Mouse (Mus musculus): ENCODE data around the gene Oxt. TPM values are rescaled to one million over a fixed set of nuclear protein-coding genes. Genes with fewer than 3 reads are reported as not detected.
"Not testable (repeated sequence)": the region's sequence is repeated elsewhere in the genome, so short reads cannot be mapped to it uniquely, and the experiment has no call there.

The Oxt gene
- polyA plus RNA-seq, 1 experiment from 2014 or later: not detected

DNA sequence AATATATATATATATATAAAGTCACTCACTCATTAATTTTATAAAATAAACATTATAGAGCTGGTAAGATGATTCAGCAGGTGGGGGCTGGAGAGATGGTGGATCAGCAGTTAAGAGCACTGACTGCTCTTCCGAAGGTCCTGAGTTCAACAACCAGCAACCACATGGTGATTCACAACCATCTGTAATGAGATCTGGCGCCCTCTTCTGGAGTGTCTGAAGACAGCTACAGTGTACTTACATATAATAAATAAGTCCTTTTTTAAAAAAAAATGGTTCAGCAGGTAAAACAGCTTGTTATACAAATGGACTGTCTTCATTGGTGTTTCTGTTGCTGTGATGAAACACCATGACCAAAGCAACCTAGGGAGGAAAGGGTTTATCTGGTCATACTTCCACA lies 18.0 kb upstream of the Oxt start:
- peaks cover 47% of the 10 kb centered on the region for H3K36me3 ChIP-seq
- no peak overlapping the region for H3K27ac ChIP-seq
- H3K27me3 ChIP-seq: no peaks in the 10 kb centered on the region
- peaks cover 5% of the 10 kb centered on the region for H3K4me1 ChIP-seq
- no peak overlapping the region for H3K4me2 ChIP-seq (replicated peaks)
- H3K4me3 ChIP-seq: no peak overlapping the region
- no peak for ATAC-seq (ENCODE audit: low FRiP score)
- no peaks in the 10 kb centered on the region for H3K9me3 ChIP-seq (replicated peaks)
- H3K9ac ChIP-seq: no peak overlapping the region
- WGBS: 67% methylated on average over 2 of the region's 2 CpGs

DNA sequence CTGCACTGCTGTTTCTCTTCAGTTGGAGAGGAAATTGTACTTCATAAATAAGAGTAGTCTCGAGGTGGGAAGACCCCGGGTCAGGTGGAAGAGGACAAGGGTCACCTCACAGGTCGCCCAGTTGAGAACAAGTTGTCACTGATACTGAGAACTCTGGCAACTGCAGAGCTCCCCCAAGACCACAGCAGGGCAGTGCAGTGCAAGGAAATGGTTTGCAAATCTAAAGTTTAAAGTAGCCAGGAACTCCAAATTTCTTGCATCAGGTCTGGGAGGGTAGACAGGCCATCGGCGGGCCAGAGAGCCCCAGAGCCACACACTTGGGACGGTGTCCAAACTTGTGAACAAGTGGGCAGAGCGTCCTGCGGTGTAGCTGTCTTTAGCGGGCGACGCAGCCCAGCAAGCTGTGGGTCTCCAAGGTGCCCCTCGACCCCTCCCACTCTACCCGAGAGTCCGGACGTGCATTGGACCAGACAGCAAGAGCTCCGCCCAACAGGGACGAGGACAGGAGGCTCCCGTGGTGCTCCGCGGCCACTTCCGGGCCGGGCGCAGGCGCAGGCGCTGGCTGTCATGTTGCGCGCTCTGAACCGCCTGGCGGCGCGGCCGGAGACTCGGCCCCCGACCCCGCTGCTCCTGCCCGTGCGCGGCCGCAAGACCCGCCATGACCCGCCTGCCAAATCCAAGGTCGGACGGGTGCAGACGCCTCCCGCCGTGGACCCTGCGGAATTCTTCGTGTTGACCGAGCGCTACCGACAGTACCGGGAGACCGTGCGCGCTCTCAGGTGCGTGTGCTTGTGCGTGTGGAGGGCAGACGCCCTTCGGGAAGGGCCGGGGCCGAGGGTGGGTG lies 12.5 kb upstream of the Oxt start, which contains the start of gene Mrps26:
Gene Mrps26, plus strand, starts transcription at position 531 of the 844 bp plus-strand sequence.
- no peaks in the 10 kb centered on the region for H3K9me3 ChIP-seq (replicated peaks)
- H3K4me1 ChIP-seq: peaks cover 18% of the 10 kb centered on the region
- H3K36me3 ChIP-seq: peaks cover 19% of the 10 kb centered on the region
- peak within 1 kb of the TSS; percentile 89 for H3K4me3 ChIP-seq
- WGBS: under 1% methylated on average over 60 of the region's 61 CpGs
- peak within 1 kb of the TSS; percentile 96 for H3K4me2 ChIP-seq (replicated peaks)
- H3K9ac ChIP-seq: peak within 1 kb of the TSS; percentile 94
- peak within 1 kb of the TSS; percentile 68 for H3K27ac ChIP-seq
- ATAC-seq (ENCODE audit: low FRiP score): peak; percentile 98
- H3K27me3 ChIP-seq: no peaks in the 10 kb centered on the region

DNA sequence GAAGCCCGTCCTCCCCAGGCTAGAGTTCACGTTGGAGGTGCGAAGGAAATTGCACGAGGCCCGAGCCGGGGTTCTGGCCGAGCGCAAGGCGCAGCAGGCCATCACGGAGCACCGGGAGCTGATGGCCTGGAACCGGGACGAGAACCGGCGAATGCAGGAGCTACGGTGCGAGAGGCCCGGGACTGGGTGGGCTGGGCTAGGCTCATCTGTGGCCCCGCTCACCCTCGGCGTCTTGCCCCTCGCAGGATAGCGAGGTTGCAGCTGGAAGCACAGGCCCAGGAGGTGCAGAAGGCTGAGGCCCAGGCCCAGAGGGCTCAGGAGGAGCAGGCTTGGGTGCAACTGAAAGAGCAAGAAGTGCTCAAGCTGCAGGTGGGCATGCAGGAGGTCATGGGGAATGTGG lies 11.9 kb upstream of the Oxt start:
- peaks cover 19% of the 10 kb centered on the region for H3K36me3 ChIP-seq
- peaks cover 18% of the 10 kb centered on the region for H3K4me1 ChIP-seq
- H3K27me3 ChIP-seq: no peaks in the 10 kb centered on the region
- H3K4me2 ChIP-seq (replicated peaks): peak overlapping the region; percentile 96
- H3K9me3 ChIP-seq (replicated peaks): no peaks in the 10 kb centered on the region
- no peak overlapping the region for H3K27ac ChIP-seq
- peak; percentile 11 for ATAC-seq (ENCODE audit: low FRiP score)
- peak overlapping the region; percentile 94 for H3K9ac ChIP-seq
- under 1% methylated on average over 23 of the region's 23 CpGs for WGBS
- H3K4me3 ChIP-seq: peak overlapping the region; percentile 89

DNA sequence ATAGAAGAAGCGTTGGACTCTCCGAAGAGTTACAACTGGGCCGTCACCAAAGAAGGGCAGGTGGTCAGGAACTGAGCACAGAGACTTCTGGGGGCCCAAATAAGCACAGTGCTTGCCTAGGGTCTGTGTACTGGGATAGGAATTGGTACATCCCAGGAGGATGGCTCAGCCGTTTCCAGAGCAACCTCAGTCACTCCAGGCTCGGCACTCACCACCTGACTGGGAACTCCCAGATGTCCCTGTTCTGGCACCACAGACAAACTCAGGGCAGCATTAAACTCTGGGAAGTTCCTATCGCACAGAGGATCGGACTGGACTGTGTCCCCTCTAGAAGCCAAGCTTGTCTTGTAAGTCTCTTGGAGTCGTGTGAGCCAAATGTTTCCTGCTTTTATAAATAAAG lies 11.0 kb upstream of the Oxt start:
- Histone ChIP-seq H3K4me2 (replicated peaks) (peak overlapping the region; percentile 96), H3K9me3 (replicated peaks) (no peaks in the 10 kb centered on the region), H3K27ac (no peak overlapping the region), H3K4me1 (peaks cover 18% of the 10 kb centered on the region), H3K36me3 (peaks cover 19% of the 10 kb centered on the region), H3K4me3 (peak overlapping the region; percentile 89), H3K27me3 (no peaks in the 10 kb centered on the region), H3K9ac (no peak overlapping the region)
- 87% methylated on average over 8 of the region's 8 CpGs for WGBS
- ATAC-seq (ENCODE audit: low FRiP score): no peak

DNA sequence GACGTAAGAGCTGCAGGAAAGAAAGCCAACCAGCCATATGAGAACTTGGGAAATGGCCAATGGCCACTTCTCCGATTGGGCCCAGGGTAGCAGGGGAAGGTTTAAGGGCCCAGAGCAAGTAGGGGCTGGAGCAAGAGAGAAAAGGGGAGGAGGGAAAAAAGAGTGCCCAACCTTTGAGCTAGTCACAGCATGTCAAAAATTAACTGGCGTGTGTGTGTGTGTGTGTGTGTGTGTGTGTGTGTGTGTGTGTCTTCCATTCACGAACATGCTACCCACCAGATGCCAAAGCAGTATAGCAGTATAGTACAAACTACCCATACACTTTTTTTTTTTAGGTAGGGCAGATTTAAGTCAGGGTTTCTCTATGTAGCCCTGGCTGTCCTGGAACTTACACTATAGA lies 7.1 kb upstream of the Oxt start:
- no peak for ATAC-seq (ENCODE audit: low FRiP score)
- H3K4me1 ChIP-seq: peaks cover 11% of the 10 kb centered on the region
- H3K9ac ChIP-seq: no peak overlapping the region
- H3K27ac ChIP-seq: no peak overlapping the region
- peaks cover 8% of the 10 kb centered on the region; the same call in 1 of the 2 replicates for H3K27me3 ChIP-seq
- no peak overlapping the region for H3K4me2 ChIP-seq (replicated peaks)
- peaks cover 19% of the 10 kb centered on the region for H3K36me3 ChIP-seq
- H3K9me3 ChIP-seq (replicated peaks): no peaks in the 10 kb centered on the region
- no peak overlapping the region for H3K4me3 ChIP-seq
- WGBS: 80% methylated on average over 4 of the region's 4 CpGs

DNA sequence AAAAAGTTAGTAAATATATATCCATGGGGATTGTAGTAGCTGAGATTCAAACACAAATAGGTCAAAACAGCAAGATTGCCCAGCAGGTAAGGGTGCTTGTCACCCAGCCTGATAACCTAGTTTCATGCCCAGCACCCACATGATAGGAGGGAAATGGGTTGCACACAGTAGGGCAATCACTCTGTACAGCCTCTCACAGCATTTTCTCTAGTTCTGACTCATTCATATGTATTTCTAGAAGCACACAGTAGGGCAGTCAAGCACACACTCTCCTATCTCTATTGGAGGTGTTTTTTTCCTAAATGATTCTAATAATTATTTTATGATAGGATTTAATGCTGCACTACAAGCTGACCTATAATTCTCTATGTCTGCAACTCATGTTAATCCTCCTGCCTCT lies 6.0 kb upstream of the Oxt start:
- no peak for ATAC-seq (ENCODE audit: low FRiP score)
- Histone ChIP-seq H3K4me1 (peaks cover 2% of the 10 kb centered on the region), H3K27ac (no peak overlapping the region), H3K9me3 (replicated peaks) (no peaks in the 10 kb centered on the region), H3K9ac (no peak overlapping the region), H3K4me3 (no peak overlapping the region), H3K4me2 (replicated peaks) (no peak overlapping the region), H3K36me3 (peaks cover 19% of the 10 kb centered on the region), H3K27me3 (peaks cover 17% of the 10 kb centered on the region)

DNA sequence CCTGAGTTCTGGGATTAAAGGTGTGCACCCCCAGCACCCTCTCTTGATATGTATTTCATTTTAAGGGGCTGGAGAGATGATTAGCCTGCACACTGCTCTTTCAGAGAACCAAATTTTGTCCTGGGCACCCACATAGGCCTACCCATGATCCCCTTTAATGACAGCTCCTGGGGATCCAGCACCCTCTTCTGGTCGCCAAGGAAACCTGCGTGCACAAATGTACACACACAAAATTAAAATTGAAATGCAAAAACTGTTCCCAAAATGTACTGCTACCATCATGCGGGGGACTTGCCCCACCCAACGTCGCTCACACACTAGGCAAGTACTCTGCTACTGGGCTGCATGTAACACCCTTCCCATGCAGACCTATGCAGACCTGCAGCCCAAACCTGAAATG lies 1.0 kb upstream of the Oxt start:
- Histone ChIP-seq H3K9me3 (replicated peaks) (no peaks in the 10 kb centered on the region), H3K27ac (no peak overlapping the region), H3K27me3 (peaks cover 67% of the 10 kb centered on the region), H3K4me1 (peaks cover 16% of the 10 kb centered on the region), H3K4me3 (no peak overlapping the region), H3K4me2 (replicated peaks) (no peak overlapping the region), H3K36me3 (no peaks in the 10 kb centered on the region), H3K9ac (no peak overlapping the region)
- 77% methylated on average over 5 of the region's 5 CpGs for WGBS
- no peak for ATAC-seq (ENCODE audit: low FRiP score)

DNA sequence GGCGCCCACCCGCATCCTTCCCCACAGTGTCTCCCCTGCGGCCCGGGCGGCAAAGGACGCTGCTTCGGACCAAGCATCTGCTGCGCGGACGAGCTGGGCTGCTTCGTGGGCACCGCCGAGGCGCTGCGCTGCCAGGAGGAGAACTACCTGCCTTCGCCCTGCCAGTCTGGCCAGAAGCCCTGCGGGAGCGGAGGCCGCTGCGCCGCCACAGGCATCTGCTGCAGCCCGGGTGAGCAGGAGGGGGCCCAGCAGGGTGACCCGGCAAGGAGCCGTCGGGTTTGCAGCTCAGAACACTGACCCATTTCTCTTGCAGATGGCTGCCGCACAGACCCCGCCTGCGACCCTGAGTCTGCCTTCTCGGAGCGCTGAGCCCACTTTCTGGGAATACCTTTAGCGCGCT lies 591 bp downstream of the Oxt start:
- Histone ChIP-seq H3K27me3 (peaks cover 84% of the 10 kb centered on the region), H3K9ac (peak overlapping the region; percentile 32; the same call in 1 of the 2 replicates), H3K4me2 (replicated peaks) (peak overlapping the region; percentile 47), H3K4me1 (peaks cover 27% of the 10 kb centered on the region), H3K4me3 (peak overlapping the region; percentile 28)
- H3K9me3 ChIP-seq (replicated peaks); H3K36me3 ChIP-seq; H3K27ac ChIP-seq; ATAC-seq (ENCODE audit: low FRiP score): not testable (repeated sequence)
- WGBS: under 1% methylated on average over 32 of the region's 32 CpGs

DNA sequence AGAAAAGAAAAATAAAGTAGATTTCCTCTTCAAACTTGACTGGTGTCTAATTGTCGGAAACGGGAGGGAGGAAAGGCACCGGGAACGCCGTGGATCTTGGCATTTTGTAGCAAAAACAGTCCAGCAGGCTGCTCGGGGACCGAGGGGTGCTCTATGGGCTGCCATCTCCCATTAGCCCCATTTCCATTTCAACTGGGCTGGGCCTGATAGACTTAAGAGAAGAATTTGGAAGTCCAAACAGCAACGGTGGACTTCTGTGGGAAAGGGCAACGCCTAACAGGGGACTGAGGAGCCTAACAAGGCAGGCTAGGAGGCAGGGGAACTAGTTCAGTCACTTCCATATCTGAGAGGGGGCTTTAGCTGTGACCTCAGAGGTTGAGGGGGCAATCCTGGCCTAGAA lies 1.0 kb downstream of the Oxt start:
- Histone ChIP-seq H3K4me2 (replicated peaks) (no peak overlapping the region), H3K4me1 (peaks cover 27% of the 10 kb centered on the region), H3K9me3 (replicated peaks) (no peaks in the 10 kb centered on the region), H3K4me3 (no peak overlapping the region), H3K27ac (no peak overlapping the region), H3K27me3 (peaks cover 88% of the 10 kb centered on the region), H3K36me3 (no peaks in the 10 kb centered on the region), H3K9ac (no peak overlapping the region)
- ATAC-seq (ENCODE audit: low FRiP score): no peak
- 2% methylated on average over 9 of the region's 9 CpGs for WGBS

DNA sequence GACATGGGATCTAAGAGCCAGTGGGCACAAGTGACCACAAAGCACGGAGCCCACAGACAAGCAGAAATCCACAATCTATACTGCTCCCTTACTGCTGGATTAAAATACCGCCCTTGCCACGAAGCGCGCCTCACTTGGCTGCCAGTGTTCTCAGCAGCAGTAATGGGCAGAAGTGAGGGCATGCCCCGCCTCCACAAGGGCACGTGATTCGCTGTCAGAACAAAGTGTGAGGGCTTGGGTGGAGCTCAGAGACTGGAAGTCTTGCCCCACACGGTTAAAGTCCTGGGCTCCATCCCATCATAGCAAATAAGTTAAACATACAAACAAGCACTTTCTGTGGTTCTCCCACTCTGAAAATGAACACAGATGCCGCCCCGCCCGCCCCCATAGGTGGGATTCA lies 1.7 kb downstream of the Oxt start:
- H3K27ac ChIP-seq: no peak overlapping the region
- no peak overlapping the region for H3K9ac ChIP-seq
- 3% methylated on average over 12 of the region's 12 CpGs for WGBS
- ATAC-seq (ENCODE audit: low FRiP score): no peak
- no peaks in the 10 kb centered on the region for H3K36me3 ChIP-seq
- peaks cover 27% of the 10 kb centered on the region for H3K4me1 ChIP-seq
- no peak overlapping the region for H3K4me3 ChIP-seq
- H3K4me2 ChIP-seq (replicated peaks): peak overlapping the region; percentile 29
- peaks cover 94% of the 10 kb centered on the region for H3K27me3 ChIP-seq
- no peaks in the 10 kb centered on the region for H3K9me3 ChIP-seq (replicated peaks)

DNA sequence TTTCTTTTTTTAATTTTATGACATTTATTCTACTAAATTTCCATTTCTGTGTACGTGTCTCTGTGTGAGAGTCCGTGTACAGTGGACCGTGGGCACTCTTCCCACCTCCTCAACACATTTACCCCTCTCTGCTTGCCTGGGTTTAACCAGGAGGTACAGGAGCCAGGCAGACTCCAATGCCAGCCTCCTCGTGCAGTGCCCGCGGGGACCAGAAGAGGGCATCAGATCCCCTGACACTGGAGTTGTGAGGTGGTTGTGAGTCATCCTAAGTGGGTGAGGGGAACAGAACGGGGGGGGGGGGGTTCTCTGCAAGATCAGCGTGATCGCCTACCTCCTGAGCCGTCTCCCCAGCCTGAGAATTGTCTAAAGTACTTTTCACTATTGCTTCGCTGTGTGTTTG lies 2.2 kb downstream of the Oxt start:
- Histone ChIP-seq H3K27ac (no peak overlapping the region), H3K27me3 (peaks cover 99% of the 10 kb centered on the region), H3K36me3 (no peaks in the 10 kb centered on the region), H3K4me2 (replicated peaks) (no peak overlapping the region), H3K4me3 (no peak overlapping the region), H3K9ac (no peak overlapping the region), H3K9me3 (replicated peaks) (no peaks in the 10 kb centered on the region), H3K4me1 (peaks cover 27% of the 10 kb centered on the region)
- ATAC-seq (ENCODE audit: low FRiP score): no peak
- 9% methylated on average over 11 of the region's 11 CpGs for WGBS

DNA sequence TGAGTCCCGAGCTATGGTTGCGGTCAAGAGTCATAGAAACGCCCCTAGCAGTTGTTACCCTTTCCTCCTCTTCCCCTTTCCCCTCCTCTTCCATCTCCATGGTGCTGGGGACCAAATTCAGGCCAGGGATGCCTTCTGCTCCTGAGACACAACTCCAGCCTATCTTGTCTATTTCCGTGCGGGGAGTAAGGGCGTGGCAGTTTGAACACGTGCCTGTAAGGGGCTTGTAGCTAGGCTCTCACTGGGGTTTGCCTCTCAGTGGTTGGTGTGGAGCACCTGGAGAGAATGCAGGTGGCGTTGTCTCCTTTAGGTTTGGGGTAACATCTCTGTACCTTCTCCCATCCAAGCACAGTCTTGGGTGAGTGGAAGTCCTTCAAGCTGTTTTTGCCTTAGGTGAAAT lies 3.8 kb downstream of the Oxt start:
- Histone ChIP-seq H3K9me3 (replicated peaks) (no peaks in the 10 kb centered on the region), H3K4me1 (peaks cover 27% of the 10 kb centered on the region), H3K4me3 (no peak overlapping the region), H3K9ac (no peak overlapping the region), H3K27me3 (peaks cover 95% of the 10 kb centered on the region), H3K36me3 (no peaks in the 10 kb centered on the region), H3K4me2 (replicated peaks) (no peak overlapping the region), H3K27ac (no peak overlapping the region)
- WGBS: 4% methylated on average over 8 of the region's 8 CpGs
- no peak for ATAC-seq (ENCODE audit: low FRiP score)

DNA sequence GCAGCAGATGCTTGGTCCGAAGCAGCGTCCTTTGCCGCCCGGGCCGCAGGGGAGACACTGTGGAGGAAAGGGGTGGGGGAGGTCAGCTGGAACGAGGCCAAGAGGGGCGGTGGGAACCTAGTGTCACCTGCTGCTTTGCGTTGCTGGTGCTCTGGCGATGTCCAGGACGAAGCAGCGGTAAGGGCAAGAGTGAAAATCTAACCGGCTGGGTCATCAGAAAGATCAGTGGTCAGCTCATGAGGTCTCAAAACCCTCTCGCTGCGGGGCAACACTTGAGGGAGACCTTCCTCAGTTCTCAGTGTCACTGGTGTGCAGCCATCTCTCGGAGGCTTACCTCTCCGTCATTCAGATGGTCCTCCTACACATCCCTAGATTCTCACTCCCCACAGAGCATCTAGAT lies 5.2 kb downstream of the Oxt start:
- Histone ChIP-seq H3K36me3 (no peaks in the 10 kb centered on the region), H3K9ac (peak overlapping the region; percentile 41; the same call in 1 of the 2 replicates), H3K4me3 (peak overlapping the region; percentile 24), H3K27ac (no peak overlapping the region), H3K27me3 (peaks cover 81% of the 10 kb centered on the region), H3K4me2 (replicated peaks) (peak overlapping the region; percentile 53), H3K4me1 (peaks cover 27% of the 10 kb centered on the region), H3K9me3 (replicated peaks) (no peaks in the 10 kb centered on the region)
- 2% methylated on average over 16 of the region's 16 CpGs for WGBS
- no peak for ATAC-seq (ENCODE audit: low FRiP score)

Measured in hindbrain, embryonic 12.5 days (tissue).